Mouse (Mus musculus): Measurements from ENCODE around the gene Taf6l. TPM values are rescaled to one million over a fixed set of nuclear protein-coding genes. Genes with fewer than 3 reads are reported as not detected.

Gene Taf6l
- polyA plus RNA-seq, 1 experiment from 2014 or later = 43.8 TPM

DNA sequence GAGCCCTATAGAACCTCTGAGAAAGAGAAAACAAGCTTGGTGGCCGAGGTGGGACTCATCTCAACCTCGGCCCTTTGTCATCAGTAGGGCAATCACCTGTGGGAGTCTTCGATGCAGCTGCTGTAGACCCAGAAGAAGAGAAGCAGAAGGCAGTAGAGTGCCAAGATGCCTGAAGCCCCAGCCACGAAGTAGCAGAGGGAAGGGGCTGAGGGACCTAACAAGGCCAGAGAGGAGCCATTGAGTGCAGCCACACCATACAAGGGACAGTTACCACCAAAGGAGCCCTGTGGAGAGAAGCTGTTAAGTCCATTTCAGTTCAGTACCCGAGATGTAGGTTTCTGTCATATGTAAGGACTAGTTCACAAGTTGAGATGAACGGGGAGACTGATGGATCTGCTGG, 12.8 kb downstream of the Taf6l start:
- peaks cover 47% of the 10 kb centered on the region for H3K4me1 ChIP-seq (replicated peaks)
- peak overlapping the region; percentile 77 for H3K4me3 ChIP-seq
- H3K9me3 ChIP-seq = no peaks in the 10 kb centered on the region
- H3K27me3 ChIP-seq (ENCODE audit: insufficient read depth, poor library complexity, severe bottlenecking) = no peaks in the 10 kb centered on the region
- peak overlapping the region; percentile 98 for H3K27ac ChIP-seq
- peaks cover 63% of the 10 kb centered on the region for H3K36me3 ChIP-seq
- 59% methylated on average over 6 of the region's 6 CpGs for WGBS
- DNase-seq (ENCODE audit: low spot score) = no peak

DNA sequence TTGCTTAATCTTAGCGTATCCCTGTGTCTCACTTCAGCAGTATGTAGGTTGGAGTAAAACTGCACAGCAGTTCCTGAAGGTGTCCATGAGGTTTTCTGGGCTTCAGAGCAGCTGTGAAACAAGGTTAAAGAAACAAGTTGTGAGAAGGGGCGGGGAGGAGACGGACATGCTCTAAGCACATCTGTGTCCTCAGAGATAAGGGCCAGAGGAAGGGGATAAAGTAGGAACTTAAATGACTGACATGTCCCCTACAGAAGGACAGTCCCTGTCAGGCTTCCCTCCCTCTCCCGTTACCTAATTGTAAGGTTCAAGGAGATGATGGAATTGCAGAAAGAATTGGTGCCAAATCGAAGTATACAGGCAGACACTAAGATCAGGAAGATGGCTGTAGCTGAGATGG, 13.2 kb downstream of the Taf6l start:
- Histone ChIP-seq H3K36me3 (peaks cover 63% of the 10 kb centered on the region), H3K27ac (peak overlapping the region; percentile 98), H3K4me1 (replicated peaks) (peaks cover 47% of the 10 kb centered on the region), H3K9me3 (no peaks in the 10 kb centered on the region), H3K4me3 (peak overlapping the region; percentile 77), H3K27me3 (ENCODE audit: insufficient read depth, poor library complexity, severe bottlenecking) (no peaks in the 10 kb centered on the region)
- 87% methylated on average over 5 of the region's 5 CpGs for WGBS
- no peak for DNase-seq (ENCODE audit: low spot score)

DNA sequence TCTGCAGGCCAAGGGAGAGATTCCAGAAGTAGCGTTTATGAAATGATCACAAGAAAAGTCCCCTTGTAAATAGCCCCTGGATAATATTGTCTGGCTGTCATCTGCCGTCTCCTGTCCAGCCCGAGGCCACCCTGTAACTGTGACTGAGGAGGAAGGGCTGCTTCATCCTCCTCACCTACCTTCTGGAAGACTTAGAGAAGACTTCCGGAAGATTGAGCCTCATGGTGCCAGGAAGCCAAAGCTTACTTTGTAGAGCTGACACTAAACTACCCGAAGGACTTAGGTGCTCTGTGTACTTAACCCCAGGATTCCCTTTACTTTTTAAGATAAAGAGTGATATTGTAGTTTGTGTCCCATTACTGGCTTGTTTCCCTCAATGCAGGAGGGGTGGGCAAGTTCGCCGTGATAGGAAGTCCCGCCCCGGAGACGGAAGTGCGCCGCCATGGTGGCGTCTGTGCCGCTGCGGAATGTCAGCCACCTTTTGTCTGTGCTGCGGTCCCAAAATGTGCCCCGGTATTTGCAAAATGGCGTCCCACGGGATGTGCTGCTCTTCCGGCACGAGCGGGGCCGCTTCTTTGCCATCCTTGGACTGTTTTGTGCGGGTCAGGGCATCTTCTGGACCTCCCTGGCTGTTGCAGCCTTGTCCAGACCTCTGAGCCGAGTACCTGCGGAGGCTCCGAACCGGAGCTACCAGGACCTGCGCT, 15.5 kb downstream of the Taf6l start, which contains the start of gene Tmem223:
TSS of gene Tmem223 (plus strand) at position 430 of the 704 bp plus-strand sequence.
- Histone ChIP-seq H3K27me3 (ENCODE audit: insufficient read depth, poor library complexity, severe bottlenecking) (no peaks in the 10 kb centered on the region), H3K4me1 (replicated peaks) (peaks cover 41% of the 10 kb centered on the region)

DNA sequence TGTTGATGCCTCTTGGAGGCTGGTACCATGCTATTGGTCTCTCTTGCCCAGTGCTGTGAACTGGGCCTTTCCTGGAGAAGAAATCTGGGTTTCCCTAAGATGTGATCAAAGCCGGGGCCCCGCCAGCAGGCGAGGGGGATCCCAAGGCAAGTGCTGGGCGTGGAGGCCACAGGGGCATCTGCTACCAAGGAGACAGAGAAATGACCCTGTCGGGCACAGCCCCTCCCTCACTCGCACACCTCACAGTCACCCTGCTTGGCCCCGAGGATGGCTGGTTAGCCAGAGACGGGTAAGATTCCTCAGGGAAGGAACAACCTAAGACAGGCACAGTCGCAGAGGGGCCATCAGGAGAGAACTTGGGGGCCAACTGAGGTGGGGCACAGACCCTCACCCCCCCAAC, 20.7 kb downstream of the Taf6l start:
- no peak overlapping the region for H3K4me3 ChIP-seq
- peaks cover 5% of the 10 kb centered on the region for H3K4me1 ChIP-seq (replicated peaks)
- peaks cover 92% of the 10 kb centered on the region for H3K36me3 ChIP-seq
- H3K27ac ChIP-seq = no peak overlapping the region
- no peak for DNase-seq (ENCODE audit: low spot score)
- H3K27me3 ChIP-seq (ENCODE audit: insufficient read depth, poor library complexity, severe bottlenecking) = no peaks in the 10 kb centered on the region
- 96% methylated on average over 9 of the region's 9 CpGs for WGBS
- H3K9me3 ChIP-seq = peaks cover 11% of the 10 kb centered on the region

More for the DNA sequence above, 15.5 kb downstream of the Taf6l start, which contains the start of gene Tmem223:
- peak; percentile 83 for DNase-seq (ENCODE audit: low spot score)
- Histone ChIP-seq H3K4me3 (peak within 1 kb of the TSS; percentile 92), H3K36me3 (peaks cover 78% of the 10 kb centered on the region), H3K27ac (peak within 1 kb of the TSS; percentile 98), H3K9me3 (peaks cover 1% of the 10 kb centered on the region; the same call in 1 of the 2 replicates)
- WGBS = 21% methylated on average over 29 of the region's 29 CpGs

DNA sequence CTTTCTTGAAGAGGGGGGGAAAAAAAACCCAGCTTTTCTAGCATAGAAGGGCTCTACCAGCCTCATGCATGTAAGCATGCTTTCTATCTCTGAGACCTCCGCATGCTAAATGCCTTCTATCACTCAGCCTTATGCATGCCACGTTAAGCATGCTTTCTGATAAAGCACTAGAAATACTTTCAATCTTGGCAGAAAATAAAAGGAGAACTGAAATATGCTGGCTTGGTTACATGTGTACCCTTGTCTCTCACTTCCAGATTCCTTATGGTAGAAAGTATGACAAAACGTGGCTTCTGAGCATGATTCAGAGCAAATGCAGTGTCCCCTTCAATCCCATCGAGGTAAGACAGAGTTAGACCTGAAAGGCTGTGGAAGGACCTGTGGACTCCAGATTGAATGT, 22.9 kb downstream of the Taf6l start:
- H3K36me3 ChIP-seq = peaks cover 69% of the 10 kb centered on the region

DNA sequence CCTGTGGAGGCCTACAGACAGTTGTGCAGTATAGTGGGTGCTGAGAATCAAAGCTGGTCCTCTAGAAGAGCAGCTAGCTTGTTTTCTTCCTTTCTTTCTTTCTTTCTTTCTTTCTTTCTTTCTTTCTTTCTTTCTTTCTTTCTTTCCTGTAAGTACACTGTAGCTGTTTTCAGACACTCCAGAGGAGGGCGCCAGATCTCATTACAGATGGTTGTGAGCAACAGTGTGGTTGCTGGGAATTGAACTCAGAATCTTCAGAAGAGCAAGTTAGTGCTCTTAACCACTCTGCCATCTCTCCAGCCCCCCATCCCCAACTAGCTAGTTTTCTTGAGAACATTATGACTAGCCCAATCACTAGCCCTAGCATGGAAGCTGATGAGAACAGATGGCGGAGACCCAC, 25.5 kb downstream of the Taf6l start:
- H3K36me3 ChIP-seq = peaks cover 47% of the 10 kb centered on the region
- no peak for DNase-seq (ENCODE audit: low spot score)
- no peak overlapping the region for H3K27ac ChIP-seq
- H3K27me3 ChIP-seq (ENCODE audit: insufficient read depth, poor library complexity, severe bottlenecking) = no peaks in the 10 kb centered on the region
- no peak overlapping the region for H3K4me3 ChIP-seq
- H3K4me1 ChIP-seq (replicated peaks) = peaks cover 30% of the 10 kb centered on the region
- 87% methylated on average over 2 of the region's 2 CpGs for WGBS
- peaks cover 10% of the 10 kb centered on the region for H3K9me3 ChIP-seq

More for the DNA sequence above, 22.9 kb downstream of the Taf6l start:
- H3K9me3 ChIP-seq = peaks cover 11% of the 10 kb centered on the region
- no peaks in the 10 kb centered on the region for H3K27me3 ChIP-seq (ENCODE audit: insufficient read depth, poor library complexity, severe bottlenecking)
- 92% methylated on average over 4 of the region's 4 CpGs for WGBS
- H3K27ac ChIP-seq = no peak overlapping the region
- DNase-seq (ENCODE audit: low spot score) = no peak
- H3K4me3 ChIP-seq = no peak overlapping the region
- H3K4me1 ChIP-seq (replicated peaks) = peaks cover 7% of the 10 kb centered on the region

DNA sequence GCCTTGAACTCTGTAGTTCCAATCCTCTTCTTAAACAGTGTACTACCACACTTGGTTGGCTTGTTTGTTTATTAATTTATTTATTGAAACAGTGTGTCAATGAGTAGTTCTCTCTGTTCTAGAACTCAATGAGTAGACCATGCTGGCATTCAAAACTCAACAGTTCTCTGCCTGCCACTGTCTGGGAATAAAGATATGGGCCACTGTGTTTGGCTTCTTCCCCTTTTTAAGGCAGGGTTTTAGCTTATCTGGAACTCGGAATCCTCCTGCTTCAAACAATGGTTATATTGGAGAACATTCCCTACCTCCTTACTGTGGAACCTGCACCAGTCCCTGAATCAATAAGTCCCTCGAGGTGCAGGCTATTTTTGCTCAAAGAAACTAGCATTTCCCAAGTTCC, 27.3 kb downstream of the Taf6l start:
- 93% methylated on average over 2 of the region's 2 CpGs for WGBS
- Histone ChIP-seq H3K4me1 (replicated peaks) (peaks cover 35% of the 10 kb centered on the region), H3K9me3 (no peaks in the 10 kb centered on the region), H3K27ac (no peak overlapping the region), H3K4me3 (0 out of 2 replicates have a peak overlapping the region, but pooled peaks have one; percentile 99), H3K36me3 (peaks cover 46% of the 10 kb centered on the region), H3K27me3 (ENCODE audit: insufficient read depth, poor library complexity, severe bottlenecking) (no peaks in the 10 kb centered on the region)
- no peak for DNase-seq (ENCODE audit: low spot score)

DNA sequence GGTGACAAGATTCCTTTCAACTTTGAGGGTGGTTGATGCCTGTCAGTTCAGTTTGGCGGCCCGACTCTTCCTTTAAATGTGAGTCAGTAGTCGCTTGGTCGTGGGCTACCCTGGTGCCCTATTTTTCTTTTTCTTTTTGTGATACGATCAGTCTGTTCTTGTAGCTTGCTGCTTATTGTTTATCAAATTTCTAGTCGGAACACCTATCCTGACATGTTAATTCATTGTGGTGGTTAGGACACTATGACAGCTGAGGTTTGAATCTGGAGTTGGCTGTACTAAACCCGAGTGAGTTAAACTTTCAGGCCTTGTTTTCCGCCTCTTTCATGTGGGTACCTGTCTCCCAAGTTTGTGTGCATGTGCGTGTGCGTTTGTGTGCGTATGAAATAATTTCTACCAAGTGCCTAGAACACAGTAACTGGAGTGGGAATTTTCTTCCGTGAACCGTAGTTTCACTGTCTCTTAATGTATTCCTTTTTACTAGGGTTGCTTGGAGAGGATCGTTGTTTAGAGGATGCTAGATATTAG, 28.7 kb downstream of the Taf6l start:
- H3K9me3 ChIP-seq = no peaks in the 10 kb centered on the region
- H3K4me1 ChIP-seq (replicated peaks) = peaks cover 35% of the 10 kb centered on the region
- H3K4me3 ChIP-seq = peak overlapping the region; percentile 99
- peaks cover 46% of the 10 kb centered on the region for H3K36me3 ChIP-seq
- no peaks in the 10 kb centered on the region for H3K27me3 ChIP-seq (ENCODE audit: insufficient read depth, poor library complexity, severe bottlenecking)
- WGBS = 11% methylated on average over 14 of the region's 14 CpGs
- H3K27ac ChIP-seq = peak overlapping the region; percentile 96
- no peak for DNase-seq (ENCODE audit: low spot score)

DNA sequence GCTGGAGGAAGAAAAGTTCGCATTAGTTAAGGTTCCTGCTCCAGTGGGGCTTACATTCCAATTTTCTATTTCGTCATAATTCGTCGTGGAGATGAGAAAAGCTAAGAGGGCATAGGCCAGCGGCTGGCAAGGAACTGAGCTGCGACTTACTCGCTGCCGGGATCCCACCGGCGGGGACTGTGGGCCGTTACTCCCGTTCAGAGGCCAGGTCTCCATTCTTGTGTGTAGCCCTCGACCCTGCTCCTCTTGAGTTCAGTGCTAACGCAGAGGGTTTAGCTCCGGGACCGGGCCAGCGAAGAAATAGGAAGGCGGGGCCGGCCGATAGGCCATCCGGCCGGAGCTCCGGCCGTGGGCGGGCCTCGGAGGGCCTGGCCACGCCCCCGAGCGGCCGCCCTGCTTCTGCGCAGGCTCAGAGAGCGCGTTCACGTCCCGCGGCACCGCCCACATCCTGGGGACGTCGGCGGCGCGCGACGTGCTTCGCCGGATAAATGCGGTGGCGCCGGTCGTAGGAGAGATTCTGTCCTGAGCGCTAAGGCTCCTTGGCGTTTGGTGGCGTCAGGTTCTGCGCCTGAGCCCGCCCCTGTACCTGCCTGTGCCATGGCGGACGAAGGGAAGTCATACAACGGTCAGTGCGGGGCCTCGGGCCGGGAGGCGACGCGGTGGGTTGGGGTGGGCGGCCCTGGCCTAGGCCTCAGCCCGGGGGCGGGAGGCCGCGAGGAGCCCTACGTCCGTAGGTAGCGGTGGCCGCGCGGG, 29.4 kb downstream of the Taf6l start, which contains the start of gene Nxf1:
TSS of gene Nxf1 (plus strand) at position 439 of the 753 bp plus-strand sequence.
- Histone ChIP-seq H3K27me3 (ENCODE audit: insufficient read depth, poor library complexity, severe bottlenecking) (no peaks in the 10 kb centered on the region), H3K27ac (peak within 1 kb of the TSS; percentile 96), H3K36me3 (peaks cover 46% of the 10 kb centered on the region), H3K9me3 (no peaks in the 10 kb centered on the region), H3K4me3 (peak within 1 kb of the TSS; percentile 99), H3K4me1 (replicated peaks) (peaks cover 35% of the 10 kb centered on the region)
- under 1% methylated on average over 75 of the region's 75 CpGs for WGBS
- peak; percentile 93 for DNase-seq (ENCODE audit: low spot score)

DNA sequence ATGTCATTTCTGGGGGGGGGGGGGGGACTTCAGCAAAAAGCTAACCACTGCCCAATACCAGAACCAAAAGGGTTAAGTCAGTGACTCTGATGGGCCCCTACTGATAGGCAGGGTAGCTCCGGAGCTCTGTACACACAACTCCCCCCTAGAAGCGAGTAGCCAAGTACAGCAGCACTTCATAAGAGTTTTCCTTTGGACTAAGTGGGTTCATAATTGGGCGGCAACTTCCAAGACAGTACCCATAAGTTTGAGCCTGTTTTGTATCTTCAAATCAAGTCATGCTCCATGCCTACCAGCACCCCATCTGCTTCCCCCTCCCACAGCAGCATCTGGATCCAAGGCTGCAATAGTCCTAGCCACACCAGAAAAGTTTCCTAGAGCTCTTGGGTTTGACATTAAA, 30.6 kb downstream of the Taf6l start:
- WGBS = 86% methylated on average over 3 of the region's 3 CpGs
- Histone ChIP-seq H3K4me3 (0 out of 2 replicates have a peak overlapping the region, but pooled peaks have one; percentile 99), H3K9me3 (no peaks in the 10 kb centered on the region), H3K27me3 (ENCODE audit: insufficient read depth, poor library complexity, severe bottlenecking) (no peaks in the 10 kb centered on the region), H3K4me1 (replicated peaks) (peaks cover 35% of the 10 kb centered on the region), H3K27ac (no peak overlapping the region), H3K36me3 (peaks cover 52% of the 10 kb centered on the region)
- no peak for DNase-seq (ENCODE audit: low spot score)

DNA sequence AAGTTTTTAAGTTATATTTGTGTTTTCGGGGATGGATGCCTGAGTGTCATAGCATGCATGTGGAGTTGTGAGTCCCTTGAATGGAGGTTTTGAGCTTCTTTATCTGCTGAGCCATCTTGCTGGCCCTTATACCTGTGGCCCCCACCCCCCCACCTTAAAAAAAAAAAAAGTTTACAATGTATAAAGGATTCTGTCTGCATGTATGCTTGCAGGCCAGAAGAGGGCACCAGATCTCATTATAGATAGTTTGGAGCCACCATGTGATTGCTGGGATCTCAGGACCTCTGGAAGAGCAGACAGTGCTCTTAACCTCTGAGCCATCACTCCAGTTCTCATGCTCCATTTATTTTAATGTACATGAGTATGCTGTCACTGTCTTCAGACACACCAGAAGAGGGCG, 38.8 kb downstream of the Taf6l start:
- no peak for DNase-seq (ENCODE audit: low spot score)
- Histone ChIP-seq H3K27me3 (ENCODE audit: insufficient read depth, poor library complexity, severe bottlenecking) (no peaks in the 10 kb centered on the region), H3K36me3 (peaks cover 97% of the 10 kb centered on the region), H3K4me3 (no peak overlapping the region), H3K9me3 (no peaks in the 10 kb centered on the region), H3K27ac (no peak overlapping the region), H3K4me1 (replicated peaks) (peaks cover 5% of the 10 kb centered on the region)
- 64% methylated on average over 2 of the region's 2 CpGs for WGBS

DNA sequence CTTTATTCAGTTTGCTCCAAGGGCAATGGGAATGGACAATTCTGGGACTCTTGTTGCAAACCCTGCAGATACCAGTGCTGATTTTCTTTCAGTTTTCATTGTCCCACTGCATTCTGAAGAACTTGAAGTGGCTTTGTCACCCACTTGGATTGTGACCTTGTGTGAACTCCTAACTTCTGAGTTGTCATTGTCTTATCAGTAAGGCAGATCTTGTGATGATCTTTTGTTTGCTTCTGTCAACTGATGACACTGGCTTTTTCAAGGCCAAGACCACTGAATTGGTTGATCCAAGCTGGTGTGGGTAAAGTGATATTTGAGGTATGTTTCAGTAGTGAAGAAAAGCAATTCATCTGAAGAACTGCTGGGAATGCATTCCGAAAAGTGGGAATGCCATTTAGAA, 40.8 kb downstream of the Taf6l start:
- no peak for DNase-seq (ENCODE audit: low spot score)
- Histone ChIP-seq H3K27me3 (ENCODE audit: insufficient read depth, poor library complexity, severe bottlenecking) (no peaks in the 10 kb centered on the region), H3K9me3 (no peaks in the 10 kb centered on the region), H3K36me3 (peaks cover 83% of the 10 kb centered on the region), H3K4me1 (replicated peaks) (peaks cover 19% of the 10 kb centered on the region), H3K4me3 (no peak overlapping the region), H3K27ac (no peak overlapping the region)
- WGBS = 100% methylated on average over 1 of the region's 1 CpGs

DNA sequence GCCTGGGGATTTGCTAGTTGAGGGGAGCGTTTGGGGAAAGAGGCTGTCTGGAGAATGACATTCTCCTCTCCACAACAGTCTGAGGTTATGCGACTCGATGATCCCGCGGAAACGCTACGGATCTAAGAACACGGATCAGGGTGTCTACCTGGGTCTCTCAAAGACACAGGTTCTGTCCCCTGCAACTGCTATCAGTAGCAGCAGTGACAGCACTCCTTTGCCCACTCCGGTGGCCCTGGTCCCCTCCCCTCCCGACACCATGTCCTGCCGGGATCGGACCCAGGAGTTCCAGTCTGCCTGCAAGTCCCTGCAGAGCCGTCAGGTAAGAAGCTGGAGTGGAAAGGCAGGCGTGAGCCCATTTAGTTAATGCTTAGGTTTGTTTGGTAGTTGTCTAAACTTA, 44.0 kb downstream of the Taf6l start:
- H3K4me3 ChIP-seq = peak overlapping the region; percentile 88
- WGBS = 22% methylated on average over 14 of the region's 14 CpGs
- no peak for DNase-seq (ENCODE audit: low spot score)
- H3K27me3 ChIP-seq (ENCODE audit: insufficient read depth, poor library complexity, severe bottlenecking) = no peaks in the 10 kb centered on the region
- no peaks in the 10 kb centered on the region for H3K9me3 ChIP-seq
- peaks cover 81% of the 10 kb centered on the region for H3K36me3 ChIP-seq
- H3K4me1 ChIP-seq (replicated peaks) = peaks cover 20% of the 10 kb centered on the region
- peak overlapping the region; percentile 94 for H3K27ac ChIP-seq

All from hindbrain, embryonic 10.5 days (tissue).